Mouse (Mus musculus): ENCODE results near the gene Zmynd12.

Gene Zmynd12

GRCm38 (mm10) chr4:119450436-119450835 is 27.8 kb downstream of the Zmynd12 start:
- DNase-seq, result no peak

- DNase-seq, result no peak
These were observed 30.5 kb downstream of the Zmynd12 start for GRCm38 (mm10) chr4:119453128-119453527.

- DNase-seq, result no peak
These were observed 30.9 kb downstream of the Zmynd12 start for GRCm38 (mm10) chr4:119453533-119453932.

GRCm38 (mm10) chr4:119460296-119460695 is 37.7 kb downstream of the Zmynd12 start:
- peak; percentile 68 for DNase-seq

- DNase-seq, result no peak
These were observed 38.1 kb downstream of the Zmynd12 start for GRCm38 (mm10) chr4:119460728-119461141.

GRCm38 (mm10) chr4:119462457-119462856 is 39.8 kb downstream of the Zmynd12 start:
- DNase-seq, result no peak

- DNase-seq, result peak; percentile 82
These were observed 40.5 kb downstream of the Zmynd12 start for GRCm38 (mm10) chr4:119462858-119463755.

- peak; percentile 68 for DNase-seq
These were observed 41.3 kb downstream of the Zmynd12 start for GRCm38 (mm10) chr4:119463756-119464419.

GRCm38 (mm10) chr4:119465841-119466240 is 43.2 kb downstream of the Zmynd12 start:
- DNase-seq, result no peak

- DNase-seq, result no peak
These were observed 45.2 kb downstream of the Zmynd12 start for GRCm38 (mm10) chr4:119467720-119468380.

GRCm38 (mm10) chr4:119472545-119472944 is 49.9 kb downstream of the Zmynd12 start:
- DNase-seq, result no peak

- DNase-seq, result no peak
These were observed 50.5 kb downstream of the Zmynd12 start for GRCm38 (mm10) chr4:119473150-119473549.

- DNase-seq, result peak; percentile 53
These were observed 60.4 kb downstream of the Zmynd12 start for GRCm38 (mm10) chr4:119483051-119483450.

GRCm38 (mm10) chr4:119484882-119485281 is 62.3 kb downstream of the Zmynd12 start:
- no peak for DNase-seq

- no peak for DNase-seq
These were observed 67.1 kb downstream of the Zmynd12 start for GRCm38 (mm10) chr4:119489666-119490065.

- peak; percentile 74 for DNase-seq
These were observed 68.2 kb downstream of the Zmynd12 start for GRCm38 (mm10) chr4:119490806-119491205.

- peak; percentile 83 for DNase-seq
These were observed 69.8 kb downstream of the Zmynd12 start, which contains the start of gene Rimkla for GRCm38 (mm10) chr4:119492291-119492932. TSS of gene Rimkla (minus strand) at chr4:119492628.

- DNase-seq, result no peak
These were observed 70.3 kb downstream of the Zmynd12 start for GRCm38 (mm10) chr4:119492933-119493327.

GRCm38 (mm10) chr4:119498319-119498848 is 75.8 kb downstream of the Zmynd12 start:
- no peak for DNase-seq

GRCm38 (mm10) chr4:119511591-119511990 is 89.0 kb downstream of the Zmynd12 start:
- peak; percentile 12 for DNase-seq

GRCm38 (mm10) chr4:119512731-119513141 is 90.1 kb downstream of the Zmynd12 start:
- no peak for DNase-seq
